Mouse (Mus musculus): ENCODE results near the gene Taar7f. TPM values are rescaled to one million over a fixed set of nuclear protein-coding genes. Genes with fewer than 3 reads are reported as not detected.

The Taar7f gene
- polyA plus RNA-seq (2014; fragmentation: Nextera tagmentation; extraction: Ambion mirVana) = not detected in 2 replicates

GRCm38 (mm10) chr10:24049210-24049609, at the start of gene Taar7f:
Gene Taar7f (plus strand): TSS chr10:24049510.
- H3K4me3 ChIP-seq (ENCODE audit: low read length) = no peak within 1 kb of the TSS
- no peak for ATAC-seq (ENCODE audit: low FRiP score, low TSS enrichment)
- no peaks in the 10 kb centered on the region for H3K4me1 ChIP-seq (ENCODE audit: control insufficient read depth, insufficient read depth, low read length)
- H3K36me3 ChIP-seq (ENCODE audit: control insufficient read depth, insufficient read depth, low read length) = no peaks in the 10 kb centered on the region
- H3K9me3 ChIP-seq (ENCODE audit: control insufficient read depth, low read length) = no peaks in the 10 kb centered on the region
- H3K4me2 ChIP-seq (replicated peaks; ENCODE audit: low read depth, low read length) = no peak within 1 kb of the TSS
- H3K27ac ChIP-seq (ENCODE audit: low read depth, low read length) = no peak within 1 kb of the TSS
- H3K9ac ChIP-seq (ENCODE audit: low read depth, low read length) = no peak within 1 kb of the TSS
- H3K27me3 ChIP-seq (ENCODE audit: control insufficient read depth, insufficient read depth, low read length) = no peaks in the 10 kb centered on the region

GRCm38 (mm10) chr10:23999639-24000038, 49.7 kb upstream of the Taar7f start, which contains the start of gene Taar7b:
Gene Taar7b (plus strand): TSS chr10:23999939.
- Histone ChIP-seq H3K27me3 (ENCODE audit: control insufficient read depth, insufficient read depth, low read length) (no peaks in the 10 kb centered on the region), H3K9ac (ENCODE audit: low read depth, low read length) (no peak within 1 kb of the TSS), H3K4me1 (ENCODE audit: control insufficient read depth, insufficient read depth, low read length) (no peaks in the 10 kb centered on the region), H3K9me3 (ENCODE audit: control insufficient read depth, low read length) (no peaks in the 10 kb centered on the region), H3K4me2 (replicated peaks; ENCODE audit: low read depth, low read length) (no peak within 1 kb of the TSS), H3K36me3 (ENCODE audit: control insufficient read depth, insufficient read depth, low read length) (no peaks in the 10 kb centered on the region), H3K27ac (ENCODE audit: low read depth, low read length) (no peak within 1 kb of the TSS), H3K4me3 (ENCODE audit: low read length) (no peak within 1 kb of the TSS)
- no peak for ATAC-seq (ENCODE audit: low FRiP score, low TSS enrichment)
- 93% methylated on average over 1 of the region's 1 CpGs for WGBS

- no peak for ATAC-seq (ENCODE audit: low FRiP score, low TSS enrichment)
- H3K4me3 ChIP-seq (ENCODE audit: low read length) = no peak overlapping the region
- no peaks in the 10 kb centered on the region for H3K4me1 ChIP-seq (ENCODE audit: control insufficient read depth, insufficient read depth, low read length)
- H3K9ac ChIP-seq (ENCODE audit: low read depth, low read length) = no peak overlapping the region
- H3K36me3 ChIP-seq (ENCODE audit: control insufficient read depth, insufficient read depth, low read length) = no peaks in the 10 kb centered on the region
- no peaks in the 10 kb centered on the region for H3K9me3 ChIP-seq (ENCODE audit: control insufficient read depth, low read length)
- H3K4me2 ChIP-seq (replicated peaks; ENCODE audit: low read depth, low read length) = no peak overlapping the region
- 86% methylated on average over 1 of the region's 1 CpGs for WGBS
- H3K27ac ChIP-seq (ENCODE audit: low read depth, low read length) = no peak overlapping the region
- no peaks in the 10 kb centered on the region for H3K27me3 ChIP-seq (ENCODE audit: control insufficient read depth, insufficient read depth, low read length)
Observed at GRCm38 (mm10) chr10:24006442-24006841, 42.9 kb upstream of the Taar7f start.

GRCm38 (mm10) chr10:24007034-24007433, 42.3 kb upstream of the Taar7f start:
- WGBS = 66% methylated on average over 2 of the region's 2 CpGs
- H3K36me3 ChIP-seq (ENCODE audit: control insufficient read depth, insufficient read depth, low read length) = no peaks in the 10 kb centered on the region
- no peaks in the 10 kb centered on the region for H3K4me1 ChIP-seq (ENCODE audit: control insufficient read depth, insufficient read depth, low read length)
- no peak overlapping the region for H3K4me2 ChIP-seq (replicated peaks; ENCODE audit: low read depth, low read length)
- H3K9ac ChIP-seq (ENCODE audit: low read depth, low read length) = no peak overlapping the region
- H3K27me3 ChIP-seq (ENCODE audit: control insufficient read depth, insufficient read depth, low read length) = no peaks in the 10 kb centered on the region
- H3K9me3 ChIP-seq (ENCODE audit: control insufficient read depth, low read length) = no peaks in the 10 kb centered on the region
- H3K4me3 ChIP-seq (ENCODE audit: low read length) = no peak overlapping the region
- H3K27ac ChIP-seq (ENCODE audit: low read depth, low read length) = no peak overlapping the region
- no peak for ATAC-seq (ENCODE audit: low FRiP score, low TSS enrichment)

GRCm38 (mm10) chr10:24008143-24008542, 41.2 kb upstream of the Taar7f start:
- Histone ChIP-seq H3K9ac (ENCODE audit: low read depth, low read length) (no peak overlapping the region), H3K4me3 (ENCODE audit: low read length) (no peak overlapping the region), H3K9me3 (ENCODE audit: control insufficient read depth, low read length) (no peaks in the 10 kb centered on the region), H3K4me2 (replicated peaks; ENCODE audit: low read depth, low read length) (no peak overlapping the region), H3K27me3 (ENCODE audit: control insufficient read depth, insufficient read depth, low read length) (no peaks in the 10 kb centered on the region), H3K27ac (ENCODE audit: low read depth, low read length) (no peak overlapping the region), H3K36me3 (ENCODE audit: control insufficient read depth, insufficient read depth, low read length) (no peaks in the 10 kb centered on the region), H3K4me1 (ENCODE audit: control insufficient read depth, insufficient read depth, low read length) (no peaks in the 10 kb centered on the region)
- 86% methylated on average over 1 of the region's 1 CpGs for WGBS
- ATAC-seq (ENCODE audit: low FRiP score, low TSS enrichment) = no peak

- H3K4me1 ChIP-seq (ENCODE audit: control insufficient read depth, insufficient read depth, low read length) = no peaks in the 10 kb centered on the region
- no peak for ATAC-seq (ENCODE audit: low FRiP score, low TSS enrichment)
- no peak within 1 kb of the TSS for H3K27ac ChIP-seq (ENCODE audit: low read depth, low read length)
- no peaks in the 10 kb centered on the region for H3K27me3 ChIP-seq (ENCODE audit: control insufficient read depth, insufficient read depth, low read length)
- no peak within 1 kb of the TSS for H3K9ac ChIP-seq (ENCODE audit: low read depth, low read length)
- no peak within 1 kb of the TSS for H3K4me3 ChIP-seq (ENCODE audit: low read length)
- H3K9me3 ChIP-seq (ENCODE audit: control insufficient read depth, low read length) = no peaks in the 10 kb centered on the region
- H3K36me3 ChIP-seq (ENCODE audit: control insufficient read depth, insufficient read depth, low read length) = no peaks in the 10 kb centered on the region
- no peak within 1 kb of the TSS for H3K4me2 ChIP-seq (replicated peaks; ENCODE audit: low read depth, low read length)
Observed at GRCm38 (mm10) chr10:24026922-24027321, 22.4 kb upstream of the Taar7f start, which contains the start of gene Taar7d. Gene Taar7d (plus strand): TSS chr10:24027222.

- Histone ChIP-seq H3K4me1 (ENCODE audit: control insufficient read depth, insufficient read depth, low read length) (no peaks in the 10 kb centered on the region), H3K27me3 (ENCODE audit: control insufficient read depth, insufficient read depth, low read length) (no peaks in the 10 kb centered on the region), H3K27ac (ENCODE audit: low read depth, low read length) (no peak overlapping the region), H3K9me3 (ENCODE audit: control insufficient read depth, low read length) (no peaks in the 10 kb centered on the region), H3K36me3 (ENCODE audit: control insufficient read depth, insufficient read depth, low read length) (no peaks in the 10 kb centered on the region), H3K4me3 (ENCODE audit: low read length) (no peak overlapping the region), H3K9ac (ENCODE audit: low read depth, low read length) (no peak overlapping the region), H3K4me2 (replicated peaks; ENCODE audit: low read depth, low read length) (no peak overlapping the region)
- ATAC-seq (ENCODE audit: low FRiP score, low TSS enrichment) = no peak
Observed at GRCm38 (mm10) chr10:24031347-24031746, 18.0 kb upstream of the Taar7f start.

GRCm38 (mm10) chr10:24037314-24037713, 12.0 kb upstream of the Taar7f start, which contains the start of gene Taar7e:
Gene Taar7e (plus strand): TSS chr10:24037614.
- Histone ChIP-seq H3K4me2 (replicated peaks; ENCODE audit: low read depth, low read length) (no peak within 1 kb of the TSS), H3K27ac (ENCODE audit: low read depth, low read length) (no peak within 1 kb of the TSS), H3K9ac (ENCODE audit: low read depth, low read length) (no peak within 1 kb of the TSS), H3K36me3 (ENCODE audit: control insufficient read depth, insufficient read depth, low read length) (no peaks in the 10 kb centered on the region), H3K4me1 (ENCODE audit: control insufficient read depth, insufficient read depth, low read length) (no peaks in the 10 kb centered on the region), H3K4me3 (ENCODE audit: low read length) (no peak within 1 kb of the TSS), H3K9me3 (ENCODE audit: control insufficient read depth, low read length) (no peaks in the 10 kb centered on the region), H3K27me3 (ENCODE audit: control insufficient read depth, insufficient read depth, low read length) (no peaks in the 10 kb centered on the region)
- no peak for ATAC-seq (ENCODE audit: low FRiP score, low TSS enrichment)
- whole genome bisulfite sequencing = 92% methylated on average over 2 of the region's 2 CpGs

- Histone ChIP-seq H3K4me1 (ENCODE audit: control insufficient read depth, insufficient read depth, low read length) (no peaks in the 10 kb centered on the region), H3K9me3 (ENCODE audit: control insufficient read depth, low read length) (no peaks in the 10 kb centered on the region), H3K4me3 (ENCODE audit: low read length) (no peak overlapping the region), H3K27me3 (ENCODE audit: control insufficient read depth, insufficient read depth, low read length) (no peaks in the 10 kb centered on the region), H3K4me2 (replicated peaks; ENCODE audit: low read depth, low read length) (no peak overlapping the region), H3K9ac (ENCODE audit: low read depth, low read length) (no peak overlapping the region), H3K27ac (ENCODE audit: low read depth, low read length) (no peak overlapping the region), H3K36me3 (ENCODE audit: control insufficient read depth, insufficient read depth, low read length) (no peaks in the 10 kb centered on the region)
- WGBS = 78% methylated on average over 2 of the region's 2 CpGs
- no peak for ATAC-seq (ENCODE audit: low FRiP score, low TSS enrichment)
Observed at GRCm38 (mm10) chr10:24040120-24040869, 9.0 kb upstream of the Taar7f start.
